Mouse (Mus musculus): ENCODE results near the gene Olfr70.

DNA sequence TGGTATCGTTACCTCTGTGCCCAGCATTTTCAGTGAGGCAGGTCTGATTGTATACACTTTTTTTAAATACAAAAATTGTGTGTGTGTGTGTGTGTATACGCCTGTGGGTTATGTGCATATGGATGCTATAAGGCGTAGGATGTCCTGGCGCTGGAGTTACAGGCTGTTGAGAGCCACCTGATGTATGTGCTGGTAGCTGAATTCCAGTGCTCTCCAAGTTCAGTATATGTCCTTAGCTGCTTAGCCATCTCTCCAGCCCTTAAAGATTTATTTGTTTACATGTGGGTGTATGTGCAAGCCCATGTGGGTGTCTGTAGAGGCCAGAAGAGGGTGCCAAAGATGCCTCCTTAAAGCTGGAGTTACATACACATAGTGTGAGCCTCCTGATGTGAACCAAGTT is 43.5 kb downstream of the Olfr70 start:
- no peak for TF ChIP-seq CTCF (IDR thresholded peaks at IDR 0.05; ENCODE audit: low read depth, low read length)
- TF ChIP-seq GATA1 (IDR thresholded peaks at IDR 0.05; ENCODE audit: borderline replicate concordance, low read length): no peak
- TF ChIP-seq TAL1 (conservative IDR thresholded peaks at IDR 0.05; ENCODE audit: low read depth, low read length): no peak
